Mouse (Mus musculus) MN1 (cell line): Measurements from ENCODE around the gene 1110008L16Rik.
"Not testable (repeated sequence)": the region's sequence is repeated elsewhere in the genome, so short reads cannot be mapped to it uniquely, and the experiment has no call there.

ENCODE experiments used
- DNase-seq: peaks from one replicate; pipeline ENCODE4 v3.0.0-alpha.2; 2016; ENCODE audit warnings: low spot score

Gene 1110008L16Rik

GRCm38 (mm10) chr12:55392733-55393577, 93.6 kb downstream of the 1110008L16Rik start:
- DNase-seq = peak; percentile 34

- not testable (repeated sequence) for DNase-seq
These were observed 96.2 kb downstream of the 1110008L16Rik start for GRCm38 (mm10) chr12:55395601-55396000.

GRCm38 (mm10) chr12:55396536-55396935, 97.2 kb downstream of the 1110008L16Rik start:
- DNase-seq = no peak

GRCm38 (mm10) chr12:55397544-55398239, 98.3 kb downstream of the 1110008L16Rik start:
- DNase-seq = peak; percentile 29

GRCm38 (mm10) chr12:55398240-55399127, 99.1 kb downstream of the 1110008L16Rik start:
- DNase-seq = peak; percentile 99

- no peak for DNase-seq
These were observed 99.8 kb downstream of the 1110008L16Rik start for GRCm38 (mm10) chr12:55399128-55399677.

GRCm38 (mm10) chr12:55407888-55408287, 108.5 kb downstream of the 1110008L16Rik start:
- DNase-seq = no peak

- DNase-seq = no peak
These were observed 115.9 kb downstream of the 1110008L16Rik start for GRCm38 (mm10) chr12:55415255-55415654.

GRCm38 (mm10) chr12:55415762-55416161, 116.4 kb downstream of the 1110008L16Rik start:
- no peak for DNase-seq

GRCm38 (mm10) chr12:55420220-55420619, 120.8 kb downstream of the 1110008L16Rik start:
- no peak for DNase-seq

- DNase-seq = no peak
These were observed 122.7 kb downstream of the 1110008L16Rik start for GRCm38 (mm10) chr12:55422057-55422456.

GRCm38 (mm10) chr12:55426300-55426699, 126.9 kb downstream of the 1110008L16Rik start:
- no peak for DNase-seq

- DNase-seq = no peak
These were observed 129.8 kb downstream of the 1110008L16Rik start for GRCm38 (mm10) chr12:55429201-55429600.

GRCm38 (mm10) chr12:55429956-55430355, 130.6 kb downstream of the 1110008L16Rik start:
- DNase-seq = no peak
